Mouse (Mus musculus) left cerebral cortex, adult 9 months (tissue): Measurements from ENCODE around the gene Rabggtb.

ENCODE experiments used
- DNase-seq, 2 experiments: peaks; one replicate each; pipeline ENCODE4 v3.0.0; 2022; ENCODE audit warnings: low spot score in 2 of 2

Rabggtb gene

DNA sequence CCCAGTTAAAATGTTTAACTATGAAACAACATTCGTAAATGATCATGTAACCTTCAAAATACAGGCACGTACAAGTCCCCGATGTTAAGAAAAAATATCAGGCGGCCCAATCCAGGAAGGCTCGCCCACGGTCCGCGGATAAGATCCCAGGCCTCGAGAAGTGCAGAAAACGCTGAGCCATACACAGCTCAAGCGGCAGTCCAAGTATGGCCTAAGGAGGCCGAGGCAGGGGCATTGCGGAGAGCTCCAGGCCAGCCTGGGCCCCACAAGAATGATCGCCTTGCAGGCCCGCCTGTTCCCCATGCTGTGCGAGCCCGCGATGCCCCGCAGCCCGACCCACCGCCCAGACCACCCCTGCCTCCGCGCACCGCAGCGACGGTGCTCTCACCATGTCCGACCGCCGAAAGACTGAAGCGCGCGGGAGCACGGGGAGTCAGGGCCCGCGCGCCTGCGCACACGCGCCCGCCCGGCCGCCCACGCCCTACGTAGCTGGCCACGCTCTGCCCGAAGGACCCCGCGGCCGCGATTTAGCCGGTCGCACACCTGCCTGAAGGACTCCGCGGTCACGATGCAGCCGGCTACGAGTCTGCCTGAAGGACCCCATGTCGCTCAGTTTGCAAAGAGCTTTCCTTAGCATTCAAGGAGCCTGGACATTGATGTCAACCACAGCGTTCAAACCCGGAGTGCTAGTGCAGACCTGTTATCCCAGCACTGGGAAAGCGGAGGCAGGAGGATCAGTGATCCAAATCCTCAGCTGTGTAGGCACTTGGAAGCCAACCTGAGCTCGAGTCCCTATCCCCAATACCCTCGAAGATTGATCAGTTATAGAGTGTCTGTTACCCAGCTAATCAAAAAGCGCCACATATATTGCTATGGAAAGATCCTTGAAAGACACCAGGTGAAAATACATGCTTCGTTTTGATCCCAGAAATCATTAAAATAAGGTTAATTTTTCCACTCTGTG lies at the start of gene Rabggtb:
TSS of gene Rabggtb (minus strand) at position 464 of the 964 bp plus-strand sequence.
- peak; percentile 88 to 95 for DNase-seq

DNA sequence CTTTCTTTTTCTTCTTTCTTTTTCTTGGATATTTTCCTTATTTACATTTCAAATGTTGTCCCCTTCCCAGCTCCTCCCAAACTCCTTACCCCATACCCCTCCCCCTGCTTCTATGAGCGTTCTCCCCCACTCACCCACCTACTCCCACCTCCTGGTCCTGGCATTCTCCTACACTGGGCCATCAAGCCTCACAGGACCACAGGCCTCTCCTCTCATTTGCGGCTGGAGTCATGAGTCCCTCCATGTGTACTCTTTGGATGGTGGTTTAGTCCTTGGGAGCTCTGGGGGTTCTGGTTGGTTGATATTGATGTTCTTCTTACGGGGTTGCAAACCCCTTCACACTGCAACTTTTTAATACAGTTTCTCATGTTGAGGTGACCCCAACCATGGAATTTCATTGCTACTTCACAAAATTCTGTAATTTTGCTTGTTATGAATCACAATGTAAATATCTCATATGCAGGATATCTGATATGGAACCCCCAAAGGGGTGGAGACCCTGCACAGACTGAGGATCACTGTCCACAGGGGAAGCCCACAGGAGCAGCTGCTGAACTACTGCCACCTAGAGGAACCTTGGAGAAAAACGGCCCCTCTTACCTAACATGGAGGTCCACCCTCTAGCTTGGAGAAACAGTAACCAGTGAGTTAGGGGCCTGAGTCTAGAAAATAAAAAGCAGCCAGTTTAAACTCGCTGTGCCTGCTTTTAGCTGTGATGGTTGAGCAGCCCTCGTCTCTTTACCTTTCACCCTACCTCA lies 49.0 kb upstream of the Rabggtb start:
- DNase-seq: no peak

DNA sequence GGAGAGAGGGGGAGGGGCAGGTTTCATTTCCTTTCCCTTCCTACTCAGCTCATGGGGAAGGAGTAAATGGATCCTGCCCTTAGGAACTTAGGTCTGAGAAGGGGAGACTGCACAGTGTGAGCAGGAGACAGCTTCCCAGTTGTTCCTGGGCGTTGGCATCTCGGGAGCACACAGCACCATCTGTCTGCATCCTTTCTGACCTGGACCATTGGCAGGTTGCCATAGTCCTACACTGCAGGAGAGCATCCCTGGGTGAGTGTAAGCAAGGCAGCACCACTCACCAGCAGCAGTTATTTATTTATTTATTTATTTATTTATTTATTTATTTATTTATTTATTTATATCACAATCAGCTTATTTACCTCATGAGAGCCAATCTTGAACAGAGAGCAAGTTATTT lies 48.1 kb upstream of the Rabggtb start:
- DNase-seq: no peak

DNA sequence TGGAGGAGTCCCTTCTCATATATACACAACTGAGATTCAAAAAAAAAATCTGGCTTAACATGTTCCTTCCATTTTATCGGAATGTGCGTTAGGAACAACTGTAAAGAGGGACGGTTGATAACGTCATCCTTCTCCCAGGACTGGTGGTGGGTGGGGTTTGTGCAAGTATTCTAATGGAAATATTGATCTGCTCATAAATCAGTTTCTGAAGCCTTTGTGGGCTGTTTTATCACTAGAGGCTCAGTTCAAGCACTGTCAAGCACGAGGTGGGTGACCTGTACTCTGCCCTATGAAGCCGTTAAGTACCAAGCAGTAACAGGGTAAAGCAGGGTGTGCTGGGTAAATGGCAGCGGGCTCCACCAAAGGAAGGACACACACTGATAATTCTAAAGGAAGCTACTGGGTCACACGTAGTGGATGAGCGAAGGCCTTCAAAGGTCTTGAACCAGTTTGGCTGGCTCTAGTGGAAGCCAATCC lies 47.0 kb upstream of the Rabggtb start:
- no peak for DNase-seq

DNA sequence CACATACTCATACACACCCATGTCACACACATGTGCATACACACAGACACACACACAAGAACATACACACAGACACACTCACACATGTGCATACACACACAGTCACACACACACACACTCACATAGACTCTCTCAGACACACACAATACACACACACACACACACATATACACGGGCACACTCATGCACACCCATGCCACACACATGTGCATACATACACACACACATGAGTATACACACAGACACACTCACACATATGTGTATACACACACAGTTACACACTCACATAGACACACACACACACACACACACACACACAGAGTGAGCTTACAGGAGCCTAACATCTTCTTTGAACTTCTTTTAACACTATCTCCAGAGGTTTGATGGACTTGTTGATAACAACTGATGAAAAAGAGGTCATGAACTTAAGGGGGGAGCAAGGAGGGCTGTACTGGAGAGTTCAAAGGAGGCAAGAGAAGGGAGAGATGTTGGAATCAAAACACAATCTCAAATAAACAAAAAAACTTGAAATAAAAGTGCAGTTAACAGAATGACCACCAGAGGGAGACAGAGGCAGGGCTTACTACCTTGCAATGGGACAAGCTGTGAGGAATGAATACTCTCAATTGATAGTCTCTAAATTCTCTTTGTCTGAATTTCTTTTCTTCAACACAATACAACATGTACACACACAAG lies 46.4 kb upstream of the Rabggtb start:
- no peak for DNase-seq

DNA sequence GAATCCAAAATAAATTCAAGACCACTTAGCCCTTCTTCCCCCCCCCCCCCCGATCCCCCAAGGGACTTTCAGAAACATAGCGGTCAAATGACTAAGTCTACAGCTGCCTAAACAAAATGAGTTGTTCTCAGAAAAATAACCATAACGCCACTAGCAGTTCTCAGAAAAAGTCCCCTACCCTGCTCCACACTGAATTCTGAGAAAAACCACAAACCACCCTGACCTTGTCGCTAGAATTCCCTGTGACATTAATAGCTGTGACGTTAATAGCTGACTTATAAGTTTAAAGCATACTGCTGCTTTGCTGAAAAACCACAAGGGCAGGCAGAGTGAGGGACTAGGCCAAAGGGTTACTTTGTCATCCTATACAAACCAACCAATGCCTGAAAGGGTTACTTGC lies 45.1 kb upstream of the Rabggtb start:
- no peak for DNase-seq

DNA sequence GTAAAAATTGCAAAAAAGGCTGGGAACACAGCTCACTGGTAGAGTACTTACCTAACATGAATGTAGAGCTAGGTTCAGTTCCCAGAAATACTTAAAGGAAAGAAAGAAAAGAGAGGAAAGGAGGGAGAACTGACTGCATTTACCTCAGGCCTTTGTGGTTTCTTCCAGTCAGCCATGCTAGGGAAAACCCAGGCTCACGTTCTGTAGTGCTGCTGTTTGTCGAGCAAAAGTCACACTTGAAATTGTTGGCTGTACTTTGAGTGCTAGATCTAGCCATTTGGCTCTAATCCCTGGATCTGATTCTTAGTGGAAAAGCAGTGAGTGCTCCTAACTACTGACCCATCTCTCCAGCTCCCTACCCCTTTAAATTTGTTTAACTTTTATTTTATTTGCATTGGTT lies 35.4 kb upstream of the Rabggtb start:
- DNase-seq: no peak

DNA sequence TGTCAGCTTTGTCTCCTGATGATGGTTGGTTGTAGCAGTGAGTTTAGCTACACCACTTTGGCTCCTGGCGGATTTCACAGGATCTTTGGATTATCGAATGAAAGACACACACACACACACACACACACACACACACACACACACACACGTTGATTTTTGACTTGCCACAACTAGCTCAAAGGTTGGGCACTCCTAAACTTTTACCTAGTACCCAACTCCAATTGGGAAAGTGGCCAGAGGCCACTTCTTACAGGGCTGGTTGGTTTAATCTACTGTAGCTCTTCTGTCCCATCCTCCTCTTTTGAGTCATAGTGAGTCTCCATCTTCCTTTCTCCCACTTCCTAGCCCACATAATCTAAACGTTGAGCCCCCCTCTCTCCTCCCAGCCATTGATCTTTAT lies 34.5 kb upstream of the Rabggtb start:
- no peak for DNase-seq

DNA sequence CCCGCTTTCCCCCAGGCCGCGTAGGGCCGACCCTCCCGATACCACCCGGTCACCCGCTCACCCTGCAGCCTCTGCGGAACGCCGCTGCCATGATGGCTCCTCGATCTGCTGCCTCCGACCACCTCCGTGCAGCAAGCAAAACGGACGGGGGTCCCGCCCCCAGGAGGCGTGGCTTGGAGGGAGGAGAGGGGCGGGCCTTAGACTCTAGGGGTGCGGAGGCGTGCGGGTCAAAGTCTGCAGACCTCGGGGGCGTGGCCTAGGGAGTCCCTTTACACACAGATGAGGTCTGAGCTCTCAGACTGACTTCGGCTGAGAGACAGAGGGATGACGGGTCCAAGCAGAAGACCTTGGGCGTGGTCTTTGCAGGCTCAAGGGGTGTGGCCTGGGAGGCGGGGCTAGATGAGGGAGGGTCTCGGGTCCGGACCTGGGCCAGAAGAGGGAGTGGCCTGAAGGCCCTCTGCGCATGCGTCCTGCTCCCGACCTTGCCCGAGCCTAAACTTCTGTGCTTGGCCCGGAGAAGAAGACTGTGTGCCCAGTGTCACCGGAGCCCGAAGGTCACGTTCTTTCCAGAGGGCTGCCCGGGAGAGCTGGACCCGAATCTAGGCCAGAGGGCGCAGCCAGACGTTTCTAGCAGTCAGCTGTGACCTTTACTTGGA lies 31.7 kb upstream of the Rabggtb start, which contains the start of gene Acadm:
TSS of gene Acadm (minus strand) at position 298 of the 656 bp plus-strand sequence.
- peak; percentile 91 to 94 for DNase-seq

DNA sequence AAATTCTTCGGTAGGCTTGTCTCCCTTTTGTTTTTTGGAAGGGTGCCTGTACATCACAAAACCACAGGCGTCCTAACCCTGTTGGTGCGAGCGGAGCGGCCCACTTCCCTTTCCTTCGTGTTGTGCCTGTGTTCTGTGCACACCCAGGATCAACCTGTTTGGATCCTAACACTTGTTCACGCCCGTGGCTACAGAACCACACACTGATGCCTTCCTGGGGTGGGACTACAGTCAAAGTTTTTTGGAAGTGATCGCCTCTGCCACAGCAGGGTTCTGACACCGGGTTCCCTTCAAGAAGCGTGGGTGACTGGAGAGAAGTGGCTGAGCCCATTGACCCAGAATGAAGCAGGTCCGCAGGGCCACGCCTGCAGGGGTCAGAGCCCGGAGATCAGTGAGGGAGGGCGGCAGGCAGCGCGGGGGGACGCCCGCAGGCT lies 31.1 kb upstream of the Rabggtb start:
- DNase-seq: no peak

DNA sequence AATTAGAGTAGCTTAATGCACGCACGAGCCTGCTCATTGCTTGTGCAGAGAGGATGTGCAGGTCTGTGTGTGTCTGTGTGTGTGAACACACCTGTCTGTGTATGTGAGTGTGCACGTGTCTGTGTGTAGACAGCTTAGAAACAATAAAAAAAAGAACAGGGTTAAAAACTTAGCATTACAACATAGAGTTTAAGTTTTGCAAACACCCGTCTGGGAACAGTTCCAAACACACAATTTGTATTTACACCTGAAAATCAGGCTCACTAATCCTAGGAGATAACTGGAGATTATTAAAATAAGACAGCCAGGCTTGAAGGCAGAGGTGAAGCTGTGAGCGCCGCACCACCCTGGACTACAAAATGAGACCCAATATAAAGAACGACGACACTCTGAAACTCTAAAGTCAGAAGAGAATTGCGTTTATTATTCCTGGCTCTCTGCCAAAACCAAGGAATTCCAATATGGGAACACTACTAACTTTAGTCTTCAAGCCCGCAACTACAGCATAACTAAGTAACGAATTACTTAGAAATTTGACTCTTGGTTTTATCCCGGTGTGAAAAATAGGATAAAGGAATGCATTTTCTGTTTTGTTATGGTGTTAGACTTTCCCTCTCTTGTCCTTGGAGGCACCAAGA lies 30.3 kb upstream of the Rabggtb start:
- no peak for DNase-seq

DNA sequence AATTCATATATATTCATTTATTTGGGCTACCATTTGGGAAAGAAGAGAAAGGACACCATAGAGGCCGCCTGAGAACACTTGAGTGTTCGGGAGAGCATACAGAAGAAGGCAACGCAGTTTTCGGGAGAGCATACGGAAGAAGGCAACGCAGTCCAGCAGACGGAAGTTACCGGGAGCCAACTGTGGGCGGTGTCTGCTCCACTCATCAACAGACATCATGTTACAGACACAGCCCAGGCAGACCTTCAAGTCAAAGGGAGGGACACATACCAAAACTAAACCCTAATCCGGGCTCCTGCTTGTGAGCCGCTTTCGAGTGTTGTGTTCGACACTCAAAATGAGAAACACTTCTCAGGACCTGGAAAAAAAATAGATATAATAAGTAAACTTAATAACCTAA lies 28.8 kb upstream of the Rabggtb start:
- no peak for DNase-seq

DNA sequence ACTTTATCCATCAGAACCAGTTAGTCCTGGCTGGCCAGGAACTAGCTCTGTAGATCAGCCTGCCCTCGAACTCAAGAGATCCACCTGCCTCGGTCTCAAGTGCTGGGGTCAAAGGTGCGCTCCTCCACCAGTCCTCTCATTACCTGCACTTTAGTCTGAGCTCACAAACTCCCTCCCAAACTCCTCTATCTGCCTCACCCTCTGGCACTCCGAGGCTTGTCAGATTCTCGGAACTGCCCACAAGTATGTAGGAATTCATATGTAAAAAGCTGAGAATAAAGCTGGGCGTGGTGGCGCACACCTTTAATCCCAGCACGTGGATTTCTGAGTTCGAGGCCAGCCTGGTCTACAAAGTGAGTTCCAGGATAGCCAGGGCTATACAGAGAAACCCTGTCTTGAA lies 27.7 kb upstream of the Rabggtb start:
- DNase-seq: no peak

DNA sequence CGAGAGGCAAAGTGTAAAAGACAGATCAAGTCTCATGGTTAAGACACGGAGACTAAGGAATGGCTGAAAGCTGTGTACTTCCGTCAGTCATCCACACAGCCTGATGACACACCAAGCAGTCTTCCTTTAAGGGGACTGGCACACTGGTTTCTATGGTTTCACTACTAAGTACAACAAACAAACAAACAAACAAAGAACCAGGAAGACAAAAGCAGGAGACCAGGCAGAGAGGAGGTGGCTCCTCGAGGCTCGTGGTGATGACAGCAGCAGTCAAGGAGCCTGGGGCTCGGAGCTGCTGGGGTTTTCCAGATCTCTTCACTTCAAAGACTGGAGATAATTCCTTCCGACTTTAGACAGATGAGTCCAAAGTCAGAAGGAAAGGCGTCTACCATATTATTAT lies 27.2 kb upstream of the Rabggtb start:
- no peak for DNase-seq

DNA sequence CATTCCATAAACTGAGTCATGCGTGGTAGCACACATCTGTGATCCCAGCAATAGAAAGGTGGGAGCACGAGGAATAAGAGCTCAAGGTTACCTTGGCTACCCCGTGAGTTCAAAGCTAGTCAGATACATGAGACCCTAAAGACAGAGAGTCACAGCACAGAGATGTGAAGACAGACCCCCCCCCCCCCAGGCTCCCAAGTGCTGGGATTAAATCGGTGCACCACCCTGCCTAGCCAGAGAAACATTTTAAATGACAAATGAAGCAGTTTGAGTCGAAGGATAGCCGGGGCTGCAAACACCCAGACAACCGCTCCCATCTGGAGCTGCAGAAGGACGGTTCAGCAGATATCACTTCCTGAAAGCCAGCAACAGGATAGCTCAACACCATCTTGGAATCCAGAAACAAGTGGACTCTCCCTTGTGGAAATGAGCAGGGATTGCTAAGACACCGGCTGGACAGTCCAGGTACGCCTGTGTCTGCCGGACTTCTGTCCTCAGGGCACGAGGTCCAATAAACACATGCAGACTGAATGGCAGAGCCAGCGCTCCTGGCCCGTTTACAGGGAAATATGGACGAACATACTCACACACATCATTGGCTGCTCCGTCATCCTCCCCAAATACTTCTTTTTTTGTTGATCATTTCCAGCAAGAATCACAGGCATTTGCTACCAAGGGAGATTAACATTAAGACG lies 24.5 kb upstream of the Rabggtb start:
- no peak for DNase-seq

DNA sequence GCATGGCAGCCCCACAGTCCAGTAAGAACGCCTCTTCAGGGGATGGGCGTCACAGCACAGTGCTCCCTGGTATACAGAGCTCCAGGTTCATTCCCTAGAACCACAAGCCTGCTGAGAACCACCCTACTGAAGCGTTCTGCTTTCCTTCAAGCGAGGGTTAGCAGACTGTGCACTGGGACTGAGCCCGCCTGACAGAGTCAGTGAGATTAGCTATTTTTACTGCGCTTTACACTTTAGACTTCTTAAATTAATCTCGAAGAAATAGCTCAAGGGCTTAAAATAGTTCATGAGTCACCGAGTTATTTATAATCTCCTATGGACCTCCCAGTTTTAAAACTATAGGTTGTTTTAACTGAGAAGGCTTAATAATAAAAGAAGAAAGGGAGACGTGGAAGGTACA lies 23.1 kb upstream of the Rabggtb start:
- DNase-seq: no peak

DNA sequence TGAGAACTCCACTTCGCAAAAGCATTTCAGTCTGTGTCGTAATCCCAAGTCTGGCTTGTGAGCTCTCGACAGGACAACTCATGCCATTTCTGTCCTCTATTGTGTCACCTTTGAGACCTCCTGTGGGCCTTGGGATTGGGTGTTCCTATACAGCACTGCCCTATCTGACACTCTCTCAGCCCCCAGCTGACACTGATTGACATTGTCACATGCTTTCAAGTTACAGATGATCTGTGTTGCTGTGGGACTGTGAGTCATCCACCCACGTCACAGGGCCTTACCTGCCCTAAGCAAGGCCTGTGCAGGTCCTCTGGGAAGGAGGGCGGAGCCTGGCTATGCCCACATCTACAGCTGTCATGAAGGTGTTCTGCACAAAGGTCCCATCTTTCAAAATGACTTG lies 19.7 kb upstream of the Rabggtb start:
- DNase-seq: no peak

DNA sequence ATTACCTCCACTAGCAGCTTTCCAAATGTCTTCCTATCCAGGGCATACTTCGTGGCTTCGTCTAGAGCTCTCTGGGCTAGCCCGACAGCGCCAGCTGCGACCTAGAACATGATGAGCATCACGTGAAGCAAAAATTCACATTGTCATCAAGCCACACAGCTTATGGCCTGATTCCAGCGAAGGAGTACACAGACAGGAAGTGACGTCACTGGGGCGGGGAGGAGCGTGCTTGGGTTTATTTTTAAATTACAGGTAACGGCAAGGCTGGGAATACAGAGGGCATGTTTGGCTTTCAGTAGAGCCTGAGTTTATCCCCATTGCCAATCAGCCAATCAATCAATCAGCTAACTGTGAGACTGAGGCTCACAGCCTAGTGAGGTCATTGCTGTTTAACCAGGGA lies 16.7 kb upstream of the Rabggtb start:
- no peak for DNase-seq

DNA sequence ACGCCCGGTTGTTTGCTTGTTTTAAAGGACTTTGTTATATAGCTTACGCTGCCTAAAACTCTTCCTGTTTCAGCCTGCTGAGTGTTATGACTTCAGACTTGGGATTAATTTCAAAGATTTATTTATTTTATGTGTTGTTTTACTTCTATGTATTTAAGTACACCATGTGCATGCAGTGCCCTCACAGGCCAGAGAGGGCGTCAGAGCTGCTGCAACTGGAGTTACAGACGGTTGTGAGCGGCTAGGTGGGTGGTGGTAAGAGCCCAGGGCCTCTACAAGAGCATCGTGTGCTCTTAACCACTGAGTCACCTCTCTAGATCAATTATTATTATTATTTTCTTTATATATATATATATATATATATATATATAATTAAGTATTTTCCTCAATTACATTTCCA lies 13.5 kb upstream of the Rabggtb start:
- no peak for DNase-seq

DNA sequence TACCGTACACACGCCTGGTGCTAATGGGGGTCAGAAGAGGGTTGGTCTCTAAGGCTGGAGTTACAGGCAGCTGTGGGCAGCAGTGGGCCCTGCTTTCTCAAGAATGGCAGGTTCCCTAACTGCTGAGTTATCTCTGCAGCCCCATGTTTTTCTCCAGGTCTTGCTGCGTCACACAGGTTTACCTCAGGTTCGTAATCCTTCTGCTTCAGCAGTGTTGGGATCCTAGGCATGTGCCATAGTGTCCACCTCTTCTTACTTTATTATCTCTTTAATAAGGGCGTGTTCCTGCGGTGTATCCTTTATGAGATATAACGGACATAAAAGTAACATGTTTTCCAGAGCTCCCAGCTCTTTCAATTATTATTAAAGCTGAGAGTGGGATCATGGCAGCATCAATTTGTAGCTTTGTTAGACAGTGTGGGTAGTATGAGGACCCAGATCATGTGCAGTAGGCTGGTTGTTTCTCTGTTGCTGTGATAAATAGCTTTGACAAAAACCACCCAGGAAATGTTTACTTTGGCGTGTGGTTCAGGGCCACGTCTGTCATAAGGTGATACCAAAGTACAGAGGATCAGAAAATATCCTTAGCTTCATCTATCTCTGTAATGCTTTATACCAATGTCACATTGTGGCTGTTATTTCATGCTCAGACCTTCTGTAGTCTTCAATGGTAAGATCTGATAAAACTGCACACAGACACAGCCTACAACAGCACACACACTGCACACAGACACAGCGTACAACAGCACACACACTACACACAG lies 8.5 kb upstream of the Rabggtb start:
- no peak for DNase-seq
